Mouse (Mus musculus) E14TG2a.4 (cell line): ENCODE results near the gene Ttbk2.

Experiments
- CTCF ChIP-seq: conservative IDR thresholded peaks from 2 replicates; pipeline ENCODE4 v1.5.1; 2014; ENCODE audit warnings: low read length
- POU5F1 ChIP-seq: IDR thresholded peaks from 2 replicates; pipeline ENCODE4 v1.6.1; 2014; ENCODE audit warnings: low read length, borderline replicate concordance

- no peak for TF ChIP-seq CTCF
- TF ChIP-seq POU5F1: no peak
Observed at GRCm38 (mm10) chr2:120850424-120851082, at the start of gene Ttbk2.
